Mouse (Mus musculus) lung, embryonic 14.5 days (tissue): ENCODE measurements around the gene Igf2r. TPM values are rescaled to one million over a fixed set of nuclear protein-coding genes. Genes with fewer than 3 reads are reported as not detected.

ENCODE experiments used
- ATAC-seq: fragments of 200-750 bp; cut with Nextera tagmentation; 2 replicates; pipeline ENCODE4 v1.8.0; 2017; ENCODE audit warnings: mild to moderate bottlenecking, moderate TSS enrichment, moderate library complexity; ENCODE audit not compliant: insufficient read depth
- DNase-seq: peaks from one replicate; pipeline ENCODE4 v3.0.0-alpha.2; 2015
- H3K27ac ChIP-seq: fragments of 300-500 bp; sonication (generic); 2 replicates; pipeline ENCODE4 v1.5.1; 2014; ENCODE audit warnings: low read depth, mild to moderate bottlenecking, moderate library complexity
- H3K27me3 ChIP-seq: fragments of 300-500 bp; sonication (generic); 2 replicates; pipeline ENCODE4 v1.6.1; 2014; ENCODE audit warnings: low read length, control low read depth; ENCODE audit not compliant: insufficient read depth
- H3K36me3 ChIP-seq: fragments of 300-500 bp; sonication (generic); 2 replicates; pipeline ENCODE4 v1.6.1; 2014; ENCODE audit warnings: control low read depth; ENCODE audit not compliant: insufficient read depth
- H3K4me1 ChIP-seq: fragments of 300-500 bp; sonication (generic); 2 replicates; pipeline ENCODE4 v1.6.1; 2014; ENCODE audit warnings: antibody characterized with exemption, control low read depth; ENCODE audit not compliant: insufficient read depth
- H3K4me2 ChIP-seq: fragments of 300-500 bp; sonication (generic); 2 replicates; pipeline ENCODE4 v1.6.1; 2014; ENCODE audit warnings: mild to moderate bottlenecking
- H3K4me3 ChIP-seq: fragments of 300-500 bp; sonication (generic); 2 replicates; pipeline ENCODE4 v1.5.1; 2014; ENCODE audit warnings: low read depth, low read length
- H3K9ac ChIP-seq: fragments of 300-500 bp; sonication (generic); 2 replicates; pipeline ENCODE4 v1.6.1; 2014
- H3K9me3 ChIP-seq: fragments of 300-500 bp; sonication (generic); 2 replicates; pipeline ENCODE4 v1.6.1; 2016; ENCODE audit warnings: low read depth, low read length, control low read depth
- CTCF ChIP-seq: IDR thresholded peaks from 2 replicates; pipeline ENCODE4 v1.5.1; 2016; ENCODE audit warnings: antibody characterized with exemption, low read depth
- WGBS: fragments of 180-500 bp; shearing (Covaris S2); extraction: QIAGEN DNeasy Blood & Tissue Kit; methylation state at CpG from one replicate; pipeline ENCODE4 v1.1.7; 2014; 5-methylcytosine and 5-hydroxymethylcytosine counted together
- polyA plus RNA-seq: library from polyadenylated mRNA; unstranded; fragments of >200 nt; fragmentation: Nextera tagmentation; extraction: Ambion mirVana; gene quantifications from 2 replicates; pipeline ENCODE4 v1.2.1, GENCODE M21; 2014

Gene Igf2r
- polyA plus RNA-seq, 1 experiment from 2014 or later, result 87.0 TPM

DNA sequence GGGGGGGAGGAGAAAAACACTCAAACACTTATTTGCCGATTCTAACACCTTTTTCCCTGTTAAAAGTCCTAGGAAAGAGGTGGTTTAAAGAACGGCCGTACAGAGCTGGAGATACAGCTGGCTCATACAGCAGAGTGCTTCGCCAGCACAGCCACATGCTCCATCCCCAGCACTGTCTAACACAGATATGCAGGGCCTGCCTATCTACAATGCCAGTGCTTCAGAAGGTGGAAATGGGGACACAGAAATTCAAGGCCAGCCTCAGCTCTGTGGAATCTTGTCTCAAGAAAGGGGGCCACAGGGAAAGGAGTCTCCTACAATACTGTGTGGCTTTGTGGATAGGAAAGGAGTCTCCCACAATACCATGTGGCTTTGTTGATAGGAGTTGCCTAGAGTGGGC, 52.0 kb downstream of the Igf2r start:
- H3K27ac ChIP-seq, result no peak overlapping the region
- H3K4me1 ChIP-seq, result peaks cover 1% of the 10 kb centered on the region; the same call in 1 of the 2 replicates
- WGBS, result 61% methylated on average over 4 of the region's 4 CpGs
- no peaks in the 10 kb centered on the region for H3K27me3 ChIP-seq
- TF ChIP-seq CTCF, result no peak
- no peak overlapping the region for H3K4me2 ChIP-seq
- H3K4me3 ChIP-seq, result no peak overlapping the region
- ATAC-seq (no peak), DNase-seq (no peak)
- peaks cover 92% of the 10 kb centered on the region for H3K36me3 ChIP-seq
- H3K9ac ChIP-seq, result no peak overlapping the region
- H3K9me3 ChIP-seq, result no peaks in the 10 kb centered on the region

DNA sequence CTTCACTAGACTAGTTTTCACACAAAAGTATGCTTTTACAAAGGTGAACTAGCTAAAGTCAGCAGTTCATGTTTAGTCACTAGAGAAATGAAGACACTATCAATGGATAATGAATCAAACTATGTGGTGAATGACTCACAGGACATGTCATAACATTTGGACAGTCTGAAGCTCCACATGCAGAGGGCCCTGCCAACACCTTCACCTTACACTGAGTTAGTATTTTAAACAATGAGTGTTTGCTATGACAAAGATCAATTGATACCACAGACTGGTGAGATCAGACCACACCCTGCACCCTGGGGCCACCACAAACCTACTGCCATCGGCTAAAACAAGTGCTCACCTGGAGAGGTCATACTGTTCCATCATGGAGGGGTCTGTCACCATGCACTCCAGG, 54.4 kb downstream of the Igf2r start:
- Histone ChIP-seq H3K4me3 (no peak overlapping the region), H3K27ac (no peak overlapping the region), H3K36me3 (peaks cover 98% of the 10 kb centered on the region), H3K27me3 (no peaks in the 10 kb centered on the region), H3K9ac (no peak overlapping the region), H3K4me2 (no peak overlapping the region), H3K4me1 (no peaks in the 10 kb centered on the region; the same call in 1 of the 2 replicates), H3K9me3 (no peaks in the 10 kb centered on the region)
- DNase-seq (no peak), ATAC-seq (no peak)
- TF ChIP-seq CTCF, result no peak
- WGBS, result 28% methylated on average over 1 of the region's 1 CpGs

DNA sequence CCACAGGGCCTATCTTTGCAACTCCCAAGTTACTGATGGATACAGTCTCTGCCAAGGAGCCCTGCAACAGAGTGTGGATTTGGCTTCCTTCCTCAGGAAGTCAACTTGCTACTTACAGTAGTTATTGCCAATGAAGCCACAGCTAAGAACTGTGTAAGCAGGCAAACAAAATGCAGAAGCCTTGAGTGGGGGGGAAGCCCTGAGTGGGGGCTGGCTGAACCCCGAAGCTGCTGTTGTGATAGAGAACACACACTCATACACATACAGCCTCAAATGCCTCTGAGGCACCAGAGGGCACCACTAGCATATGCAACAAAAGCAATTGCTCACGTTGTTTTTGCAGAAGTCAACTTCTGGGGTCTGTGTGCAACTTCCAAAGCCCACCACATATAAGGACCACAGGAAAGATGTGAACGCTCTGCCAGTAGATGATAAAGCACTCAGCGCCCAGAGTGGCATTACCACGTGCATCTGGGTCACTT, 55.3 kb downstream of the Igf2r start:
- Histone ChIP-seq H3K36me3 (peaks cover 98% of the 10 kb centered on the region), H3K27ac (peak overlapping the region; percentile 13; the same call in 1 of the 2 replicates), H3K9ac (no peak overlapping the region), H3K4me3 (no peak overlapping the region), H3K4me2 (no peak overlapping the region), H3K9me3 (no peaks in the 10 kb centered on the region), H3K27me3 (no peaks in the 10 kb centered on the region), H3K4me1 (no peaks in the 10 kb centered on the region; the same call in 1 of the 2 replicates)
- WGBS, result 71% methylated on average over 5 of the region's 5 CpGs
- peak; percentile 46; the same call in 1 of the 2 replicates for TF ChIP-seq CTCF
- ATAC-seq (0 out of 2 replicates have a peak, but pooled peaks have one; percentile 16), DNase-seq (peak; percentile 54)

DNA sequence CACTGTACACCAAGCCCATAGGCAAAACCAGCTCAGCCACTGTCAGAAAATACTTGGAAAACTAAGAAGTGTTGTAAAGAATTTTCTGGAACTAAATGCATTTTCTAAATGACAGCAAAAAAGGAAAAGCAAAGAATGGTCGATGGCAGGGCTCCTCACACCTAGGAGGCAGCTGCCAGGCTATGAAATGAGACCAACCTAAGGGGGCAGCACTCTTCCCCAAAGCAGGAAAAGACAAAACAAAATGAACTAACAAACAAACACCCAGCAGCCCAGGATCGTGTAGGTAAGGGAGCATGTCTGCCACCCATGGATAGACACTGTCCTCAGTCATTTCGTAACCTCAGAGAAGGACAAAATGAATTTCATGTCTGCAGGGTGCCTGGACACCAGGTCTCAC, 56.5 kb downstream of the Igf2r start:
- 74% methylated on average over 3 of the region's 3 CpGs for WGBS
- ATAC-seq, result no peak
- no peaks in the 10 kb centered on the region for H3K27me3 ChIP-seq
- no peaks in the 10 kb centered on the region; the same call in 1 of the 2 replicates for H3K4me1 ChIP-seq
- 0 out of 2 replicates have a peak overlapping the region, but pooled peaks have one; percentile 0 for H3K27ac ChIP-seq
- TF ChIP-seq CTCF, result no peak
- H3K36me3 ChIP-seq, result peaks cover 97% of the 10 kb centered on the region
- H3K9ac ChIP-seq, result no peak overlapping the region
- H3K4me2 ChIP-seq, result no peak overlapping the region
- no peak overlapping the region for H3K4me3 ChIP-seq
- no peak for DNase-seq
- no peaks in the 10 kb centered on the region for H3K9me3 ChIP-seq

DNA sequence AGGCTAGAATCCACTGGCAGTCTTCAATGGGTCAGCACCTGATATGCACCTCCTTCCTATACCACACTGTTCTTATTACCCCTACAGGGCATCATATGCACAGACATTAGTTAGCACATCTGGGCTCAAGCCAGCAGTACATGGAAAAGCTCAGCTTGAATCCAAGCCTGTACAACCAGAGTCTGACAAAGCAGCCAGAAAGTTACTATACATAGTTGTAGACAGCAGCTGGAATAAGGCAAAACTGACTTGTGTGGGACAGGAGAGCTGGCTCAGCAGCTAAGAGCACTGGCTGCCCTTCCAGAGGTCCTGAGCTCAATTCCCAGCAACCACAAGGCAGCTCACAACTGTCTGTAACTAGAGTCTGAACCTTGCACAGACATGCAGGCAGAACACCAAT, 57.3 kb downstream of the Igf2r start:
- no peak for TF ChIP-seq CTCF
- no peak for ATAC-seq

DNA sequence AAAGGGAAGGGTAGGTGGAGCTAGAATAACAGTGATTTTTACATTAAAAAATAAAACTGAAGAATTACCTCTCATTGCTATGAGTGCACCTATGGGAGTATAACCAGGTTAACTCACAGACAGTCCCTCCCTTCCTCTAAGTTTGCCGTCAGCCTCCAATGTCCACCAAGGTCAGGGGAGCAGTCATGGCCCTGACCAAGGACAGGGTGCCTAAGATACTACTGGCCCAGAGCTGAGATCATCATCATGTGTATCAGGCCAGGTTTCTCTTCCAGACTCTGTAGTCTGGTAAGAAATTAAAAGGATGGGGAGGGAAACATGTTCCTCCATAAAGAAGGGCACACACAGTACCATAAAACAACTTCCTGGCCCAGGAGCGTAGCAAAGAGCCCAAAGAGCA, 58.5 kb downstream of the Igf2r start:
- TF ChIP-seq CTCF, result no peak
- Histone ChIP-seq H3K9me3 (no peaks in the 10 kb centered on the region), H3K9ac (no peak overlapping the region), H3K4me2 (no peak overlapping the region), H3K27me3 (no peaks in the 10 kb centered on the region), H3K36me3 (peaks cover 85% of the 10 kb centered on the region), H3K4me3 (no peak overlapping the region), H3K4me1 (peaks cover 1% of the 10 kb centered on the region; the same call in 1 of the 2 replicates), H3K27ac (no peak overlapping the region)
- ATAC-seq, result no peak
- DNase-seq, result no peak
- 84% methylated on average over 2 of the region's 2 CpGs for WGBS

More for the DNA sequence above, 57.3 kb downstream of the Igf2r start:
- H3K9ac ChIP-seq, result no peak overlapping the region
- H3K4me2 ChIP-seq, result no peak overlapping the region
- no peak overlapping the region for H3K4me3 ChIP-seq
- no peaks in the 10 kb centered on the region for H3K9me3 ChIP-seq
- peaks cover 89% of the 10 kb centered on the region for H3K36me3 ChIP-seq
- no peaks in the 10 kb centered on the region; the same call in 1 of the 2 replicates for H3K4me1 ChIP-seq
- no peaks in the 10 kb centered on the region for H3K27me3 ChIP-seq
- no peak overlapping the region for H3K27ac ChIP-seq
- no peak for DNase-seq

DNA sequence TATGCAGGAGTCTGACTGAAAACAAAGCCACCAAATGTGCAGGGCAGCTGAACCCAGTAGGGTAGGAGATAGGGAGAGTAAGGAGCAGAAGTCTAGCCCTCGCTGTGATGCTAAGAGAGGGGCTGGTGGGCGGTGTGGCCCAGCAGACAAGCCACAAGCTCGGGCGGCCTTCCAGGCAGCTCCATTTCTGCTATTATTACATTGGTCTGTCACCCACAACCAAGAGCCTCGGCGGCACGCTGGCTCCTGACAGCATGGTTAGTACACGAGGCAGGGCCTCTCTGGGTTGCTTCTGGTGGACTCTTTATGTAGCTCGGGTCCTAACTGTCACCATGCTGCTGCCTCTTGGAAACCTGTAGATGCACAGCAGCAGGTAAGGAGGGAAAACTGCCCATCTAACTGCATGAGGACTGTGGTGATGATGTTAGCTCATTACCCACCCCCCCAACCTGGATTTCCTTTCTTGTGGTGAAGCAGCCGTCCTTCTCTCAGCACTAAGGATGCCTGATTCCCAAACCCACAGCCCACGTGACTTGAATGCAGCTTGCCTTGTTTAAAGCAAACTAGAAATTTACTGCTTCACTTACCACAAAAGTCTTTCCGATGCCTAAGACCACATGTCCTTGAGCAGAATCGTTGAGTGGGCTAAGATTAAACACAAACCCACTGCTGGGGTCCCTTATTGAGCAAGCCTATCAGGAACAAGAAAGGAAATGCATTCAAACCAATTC, 59.2 kb downstream of the Igf2r start:
- Histone ChIP-seq H3K4me1 (peaks cover 2% of the 10 kb centered on the region; the same call in 1 of the 2 replicates), H3K4me3 (no peak overlapping the region), H3K36me3 (peaks cover 84% of the 10 kb centered on the region), H3K27me3 (no peaks in the 10 kb centered on the region), H3K9ac (no peak overlapping the region), H3K27ac (no peak overlapping the region), H3K4me2 (no peak overlapping the region), H3K9me3 (no peaks in the 10 kb centered on the region)
- DNase-seq (no peak), ATAC-seq (no peak)
- TF ChIP-seq CTCF, result no peak
- WGBS, result 81% methylated on average over 13 of the region's 13 CpGs
